Mouse (Mus musculus) embryonic fibroblast, embryonic 13.5 days (primary cell): ENCODE measurements at regions not wholly inside any gene's neighbourhood (a gene's known extent, or its start where the extent isn't known, plus 50 kb on each side); places are given as distances from the start of the nearest gene placed in this dataset.

Experiments used
- CTCF ChIP-seq: IDR thresholded peaks from 2 replicates; pipeline ENCODE4 v1.5.1; 2011; ENCODE audit warnings: mild to moderate bottlenecking, control low read depth, low read length, moderate library complexity, borderline replicate concordance; ENCODE audit not compliant: insufficient read depth
- POLR2A ChIP-seq: IDR thresholded peaks from 2 replicates; pipeline ENCODE4 v1.6.1; 2011; ENCODE audit warnings: low read depth, mild to moderate bottlenecking, control low read depth, low read length, moderate library complexity

DNA sequence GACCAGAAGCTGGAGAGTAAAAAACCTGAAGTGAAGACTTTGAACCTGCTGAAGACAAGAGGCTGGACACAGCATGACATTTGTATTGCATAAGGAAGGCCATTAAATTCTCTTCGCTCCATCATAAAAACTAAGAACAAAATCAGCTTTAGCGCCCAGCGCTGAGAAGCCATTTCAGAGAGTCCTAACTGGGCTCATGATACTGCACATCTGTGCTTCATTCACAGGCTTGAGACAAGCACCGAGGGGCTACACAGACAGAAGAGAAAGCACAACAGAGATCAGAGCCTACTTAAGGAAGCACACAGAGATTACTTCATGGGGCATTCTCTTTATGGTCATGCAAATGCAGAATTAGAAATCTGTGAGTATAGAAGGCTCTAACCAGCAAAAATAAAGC is 338.2 kb upstream of the G2e3 start:
- no peak for TF ChIP-seq CTCF
- TF ChIP-seq POLR2A: no peak
